In the genomic region with DNA sequence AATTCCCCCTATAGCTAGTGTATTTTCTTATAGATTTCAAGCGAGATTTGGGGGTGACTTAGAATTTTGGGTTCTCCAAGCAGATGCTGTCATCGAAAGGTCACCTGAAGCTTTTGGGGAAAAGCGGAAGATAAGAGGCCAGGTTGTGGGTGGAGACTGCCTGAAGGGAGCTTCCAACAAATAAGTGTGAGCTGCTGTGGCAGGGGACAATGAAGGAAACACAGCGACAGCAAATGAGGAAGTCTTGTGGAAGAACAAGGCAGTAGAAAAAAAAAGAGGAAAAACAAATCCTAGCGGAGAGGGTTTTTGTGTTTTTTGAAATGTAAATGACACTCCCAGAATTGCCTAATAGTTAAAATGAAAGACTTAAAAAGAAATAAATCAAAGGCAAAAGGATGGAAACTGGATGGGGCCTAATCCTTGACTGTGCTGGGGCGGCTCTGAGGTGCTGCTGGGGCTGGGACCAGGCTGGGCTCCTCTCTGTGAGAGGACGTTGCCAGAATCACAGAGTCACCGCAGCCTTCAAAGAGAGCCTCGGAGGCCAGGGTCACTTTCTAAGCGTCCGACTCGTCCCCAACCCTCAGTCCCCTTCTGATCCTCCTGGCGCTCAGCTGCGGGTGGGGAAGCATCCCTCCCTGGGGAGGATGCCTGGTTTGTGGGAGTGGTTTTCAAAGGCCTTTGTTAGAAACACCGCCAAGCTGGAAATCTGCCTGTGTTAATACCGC, we compare ENCODE assay signal across 12 mouse cellular contexts. TPM values are rescaled to one million over a fixed set of nuclear protein-coding genes. Genes with fewer than 3 reads are reported as not detected.
DNase-seq lines count a peak whose midpoint lies in the region; ATAC-seq and TF ChIP-seq lines count a peak whose summit lies in the region.
"Had no signal": no experiment of that assay in that cellular context is flagged by ENCODE, and none has a peak within 500 bp of the region (broad histone marks: within the 10 kb centered on the region; RNA-seq: fewer than 3 reads in every experiment).

No protein-coding gene starts in this region.

- DNase-seq in hindbrain, embryonic 10.5 days (ENCODE audit: low spot score): no peak
- DNase-seq in hindbrain, postnatal 0 days (ENCODE audit: low spot score): no peak
- no peak for DNase-seq in forebrain, postnatal 0 days
- no peak for DNase-seq in gastrocnemius, postnatal 10 days
- no peak for DNase-seq in liver, embryonic 11.5 days (ENCODE audit: low spot score)
- DNase-seq in urinary bladder, postnatal 36 days (ENCODE audit: low spot score in 2 of 2): no peak
- DNase-seq: B cell, adult 2 months; kidney, adult 11 months had no signal

- H3K36me3 ChIP-seq in hindbrain, embryonic 10.5 days: no peaks in the 10 kb centered on the region
- no peaks in the 10 kb centered on the region for H3K36me3 ChIP-seq in hindbrain, postnatal 0 days (ENCODE audit: insufficient read depth, low read length)
- H3K36me3 ChIP-seq in forebrain, postnatal 0 days (ENCODE audit: insufficient read depth): no peaks in the 10 kb centered on the region
- H3K36me3 ChIP-seq in midbrain, embryonic 13.5 days: no peaks in the 10 kb centered on the region
- no peaks in the 10 kb centered on the region for H3K36me3 ChIP-seq in liver, embryonic 11.5 days (ENCODE audit: control insufficient read depth, insufficient read depth, low read length)
- H3K36me3 ChIP-seq: liver, embryonic 15.5 days had no signal

- TF ChIP-seq CTCF in hindbrain, postnatal 0 days (IDR thresholded peaks at IDR 0.05; ENCODE audit: low read depth): no peak
- TF ChIP-seq CTCF in forebrain, postnatal 0 days (IDR thresholded peaks at IDR 0.05; ENCODE audit: low read depth): no peak

- WGBS in hindbrain, embryonic 10.5 days: 14% methylated on average over 16 of the region's 16 CpGs
- WGBS in hindbrain, postnatal 0 days: 23% methylated on average over 16 of the region's 16 CpGs
- 19% methylated on average over 16 of the region's 16 CpGs for WGBS in forebrain, postnatal 0 days
- WGBS in midbrain, embryonic 13.5 days: 12% methylated on average over 16 of the region's 16 CpGs
- 22% methylated on average over 16 of the region's 16 CpGs for whole genome bisulfite sequencing in liver, embryonic 11.5 days

- H3K27me3 ChIP-seq in hindbrain, embryonic 10.5 days (ENCODE audit: insufficient read depth, poor library complexity, severe bottlenecking): peaks cover 9% of the 10 kb centered on the region; the same call in 1 of the 2 replicates
- no peaks in the 10 kb centered on the region for H3K27me3 ChIP-seq in hindbrain, postnatal 0 days (ENCODE audit: insufficient read depth, low read length)
- no peaks in the 10 kb centered on the region for H3K27me3 ChIP-seq in forebrain, postnatal 0 days (ENCODE audit: insufficient read depth, low read length)
- no peaks in the 10 kb centered on the region for H3K27me3 ChIP-seq in midbrain, embryonic 13.5 days
- H3K27me3 ChIP-seq in liver, embryonic 11.5 days (replicated peaks; ENCODE audit: control insufficient read depth, insufficient read depth, low read length): no peaks in the 10 kb centered on the region

- no peak for ATAC-seq in hindbrain, postnatal 0 days
- 0 out of 2 replicates have a peak, but pooled peaks have one; percentile 32 for ATAC-seq in common myeloid progenitor, adult 5-6 weeks (replicated peaks; ENCODE audit: low read depth, poor library complexity, severe bottlenecking)
- ATAC-seq in forebrain, postnatal 0 days: no peak
- peak; percentile 53; the same call in 1 of the 2 replicates for ATAC-seq in midbrain, embryonic 13.5 days
- ATAC-seq in liver, embryonic 11.5 days (replicated peaks; ENCODE audit: low FRiP score): no peak

- no peak overlapping the region for H3K9ac ChIP-seq in hindbrain, postnatal 0 days (replicated peaks; ENCODE audit: low read length)
- H3K9ac ChIP-seq in forebrain, postnatal 0 days: peak overlapping the region; percentile 28; the same call in 1 of the 2 replicates
- peak overlapping the region; percentile 49 for H3K9ac ChIP-seq in midbrain, embryonic 13.5 days (replicated peaks)
- no peak overlapping the region for H3K9ac ChIP-seq in liver, embryonic 11.5 days (ENCODE audit: low read depth, low read length)
- H3K9ac ChIP-seq: liver, embryonic 15.5 days had no signal

- H3K4me1 ChIP-seq in hindbrain, embryonic 10.5 days (replicated peaks): peaks cover 18% of the 10 kb centered on the region
- no peaks in the 10 kb centered on the region for H3K4me1 ChIP-seq in hindbrain, postnatal 0 days (ENCODE audit: insufficient read depth, low read length)
- no peaks in the 10 kb centered on the region for H3K4me1 ChIP-seq in forebrain, postnatal 0 days (ENCODE audit: insufficient read depth)
- H3K4me1 ChIP-seq in midbrain, embryonic 13.5 days (replicated peaks): peaks cover 19% of the 10 kb centered on the region
- no peaks in the 10 kb centered on the region for H3K4me1 ChIP-seq in liver, embryonic 11.5 days (replicated peaks; ENCODE audit: control insufficient read depth, insufficient read depth, low read length)

- H3K4me3 ChIP-seq in hindbrain, embryonic 10.5 days: no peak overlapping the region
- no peak overlapping the region for H3K4me3 ChIP-seq in hindbrain, postnatal 0 days (ENCODE audit: low read length)
- H3K4me3 ChIP-seq in forebrain, postnatal 0 days (ENCODE audit: low read depth, low read length): no peak overlapping the region
- no peak overlapping the region for H3K4me3 ChIP-seq in midbrain, embryonic 13.5 days (replicated peaks)
- H3K4me3 ChIP-seq in liver, embryonic 11.5 days (ENCODE audit: low read depth, low read length): no peak overlapping the region
- H3K4me3 ChIP-seq: liver, embryonic 15.5 days; myocyte had no signal

- H3K9me3 ChIP-seq in hindbrain, embryonic 10.5 days: no peaks in the 10 kb centered on the region
- H3K9me3 ChIP-seq in hindbrain, postnatal 0 days (ENCODE audit: low read length): no peaks in the 10 kb centered on the region
- no peaks in the 10 kb centered on the region for H3K9me3 ChIP-seq in forebrain, postnatal 0 days (ENCODE audit: low read length)
- H3K9me3 ChIP-seq in midbrain, embryonic 13.5 days: no peaks in the 10 kb centered on the region
- no peaks in the 10 kb centered on the region for H3K9me3 ChIP-seq in liver, embryonic 11.5 days (ENCODE audit: control insufficient read depth, low read length)
- H3K9me3 ChIP-seq: liver, embryonic 15.5 days had no signal

- peak overlapping the region; percentile 76 for H3K27ac ChIP-seq in hindbrain, embryonic 10.5 days
- no peak overlapping the region for H3K27ac ChIP-seq in hindbrain, postnatal 0 days
- H3K27ac ChIP-seq in forebrain, postnatal 0 days (ENCODE audit: low read depth, low read length): 0 out of 2 replicates have a peak overlapping the region, but pooled peaks have one; percentile 21
- H3K27ac ChIP-seq in midbrain, embryonic 13.5 days: peak overlapping the region; percentile 72
- no peak overlapping the region for H3K27ac ChIP-seq in liver, embryonic 11.5 days (ENCODE audit: low read depth, low read length)
- H3K27ac ChIP-seq: liver, embryonic 15.5 days had no signal

- H3K4me2 ChIP-seq in hindbrain, postnatal 0 days (ENCODE audit: low read depth, low read length): no peak overlapping the region
- no peak overlapping the region for H3K4me2 ChIP-seq in forebrain, postnatal 0 days (ENCODE audit: low read depth)
- H3K4me2 ChIP-seq in midbrain, embryonic 13.5 days (replicated peaks): peak overlapping the region; percentile 13; the same call in 1 of the 2 replicates
- no peak overlapping the region for H3K4me2 ChIP-seq in liver, embryonic 11.5 days
- H3K4me2 ChIP-seq: liver, embryonic 15.5 days had no signal

RNA-seq across cellular contexts. Expression of a gene that starts 11.0 kb away (rescaled TPM):
- 63.6 and 102 TPM in 2 replicates for polyA plus RNA-seq in hindbrain, embryonic 10.5 days (2016; fragmentation: Nextera tagmentation; extraction: Ambion mirVana)
- 41.5 and 49.3 TPM in 2 replicates for total RNA-seq in hindbrain, postnatal 0 days (2014; rRNA removed)
- 45.8 and 45.9 TPM in 2 replicates for polyA plus RNA-seq in hindbrain, postnatal 0 days (2015; fragmentation: Nextera tagmentation; extraction: Ambion mirVana)
- 38.9 and 41.9 TPM in 2 replicates for total RNA-seq in common myeloid progenitor, adult 5-6 weeks (2017)
- total RNA-seq in forebrain, postnatal 0 days (2014; rRNA removed): 57.6 and 60.7 TPM in 2 replicates
- polyA plus RNA-seq in forebrain, postnatal 0 days (2015; fragmentation: Nextera tagmentation; extraction: Ambion mirVana): 41.1 and 50.4 TPM in 2 replicates
- 91.4 and 98.4 TPM in 2 replicates for polyA plus RNA-seq in midbrain, embryonic 13.5 days (2015; fragmentation: Nextera tagmentation; extraction: Ambion mirVana)
- 10 to 100 TPM; 26.4 to 31.3 TPM for total RNA-seq in gastrocnemius, postnatal 10 days (2021)
- 67.7 and 71.0 TPM in 2 replicates for polyA plus RNA-seq in liver, embryonic 11.5 days (2014; fragmentation: Nextera tagmentation; extraction: Ambion mirVana)

RNA-seq across cellular contexts. Expression of a gene that starts 33.7 kb away (rescaled TPM):
- polyA plus RNA-seq in hindbrain, embryonic 10.5 days (2016; fragmentation: Nextera tagmentation; extraction: Ambion mirVana): 303 and 313 TPM in 2 replicates
- total RNA-seq in hindbrain, postnatal 0 days (2014; rRNA removed): 246 and 291 TPM in 2 replicates
- polyA plus RNA-seq in hindbrain, postnatal 0 days (2015; fragmentation: Nextera tagmentation; extraction: Ambion mirVana): 410 and 430 TPM in 2 replicates
- total RNA-seq in common myeloid progenitor, adult 5-6 weeks (2017): 101 and 121 TPM in 2 replicates
- 162 and 212 TPM in 2 replicates for total RNA-seq in forebrain, postnatal 0 days (2014; rRNA removed)
- 343 and 394 TPM in 2 replicates for polyA plus RNA-seq in forebrain, postnatal 0 days (2015; fragmentation: Nextera tagmentation; extraction: Ambion mirVana)
- 244 and 265 TPM in 2 replicates for polyA plus RNA-seq in midbrain, embryonic 13.5 days (2015; fragmentation: Nextera tagmentation; extraction: Ambion mirVana)
- 100 to 1,000 TPM; 371 to 457 TPM for total RNA-seq in gastrocnemius, postnatal 10 days (2021)
- 401 and 427 TPM in 2 replicates for polyA plus RNA-seq in liver, embryonic 11.5 days (2014; fragmentation: Nextera tagmentation; extraction: Ambion mirVana)

RNA-seq across cellular contexts. Expression of a gene that starts 35.9 kb away (rescaled TPM):
- 41.3 and 43.7 TPM in 2 replicates for polyA plus RNA-seq in hindbrain, embryonic 10.5 days (2016; fragmentation: Nextera tagmentation; extraction: Ambion mirVana)
- 24.0 and 32.8 TPM in 2 replicates for total RNA-seq in hindbrain, postnatal 0 days (2014; rRNA removed)
- 23.2 and 23.8 TPM in 2 replicates for polyA plus RNA-seq in hindbrain, postnatal 0 days (2015; fragmentation: Nextera tagmentation; extraction: Ambion mirVana)
- total RNA-seq in common myeloid progenitor, adult 5-6 weeks (2017): not detected in 2 replicates
- 29.0 and 30.9 TPM in 2 replicates for total RNA-seq in forebrain, postnatal 0 days (2014; rRNA removed)
- polyA plus RNA-seq in forebrain, postnatal 0 days (2015; fragmentation: Nextera tagmentation; extraction: Ambion mirVana): 30.6 and 31.3 TPM in 2 replicates
- polyA plus RNA-seq in midbrain, embryonic 13.5 days (2015; fragmentation: Nextera tagmentation; extraction: Ambion mirVana): 34.5 and 41.3 TPM in 2 replicates
- 1 to 10 TPM; 1.1 to 1.9 TPM for total RNA-seq in gastrocnemius, postnatal 10 days (2021)
- polyA plus RNA-seq in liver, embryonic 11.5 days (2014; fragmentation: Nextera tagmentation; extraction: Ambion mirVana): 9.4 and 10.7 TPM in 2 replicates

RNA-seq across cellular contexts. Expression of a gene that starts 42.5 kb away (rescaled TPM):
- 12.9 and 14.4 TPM in 2 replicates for polyA plus RNA-seq in hindbrain, embryonic 10.5 days (2016; fragmentation: Nextera tagmentation; extraction: Ambion mirVana)
- total RNA-seq in hindbrain, postnatal 0 days (2014; rRNA removed): 2.6 and 3.2 TPM in 2 replicates
- polyA plus RNA-seq in hindbrain, postnatal 0 days (2015; fragmentation: Nextera tagmentation; extraction: Ambion mirVana): 4.3 and 4.4 TPM in 2 replicates
- total RNA-seq in common myeloid progenitor, adult 5-6 weeks (2017): 7.8 and 15.6 TPM in 2 replicates
- 4.2 and 5.0 TPM in 2 replicates for total RNA-seq in forebrain, postnatal 0 days (2014; rRNA removed)
- 5.0 and 6.0 TPM in 2 replicates for polyA plus RNA-seq in forebrain, postnatal 0 days (2015; fragmentation: Nextera tagmentation; extraction: Ambion mirVana)
- 11.9 and 14.5 TPM in 2 replicates for polyA plus RNA-seq in midbrain, embryonic 13.5 days (2015; fragmentation: Nextera tagmentation; extraction: Ambion mirVana)
- 1 to 10 TPM; 3.9 to 5.5 TPM for total RNA-seq in gastrocnemius, postnatal 10 days (2021)
- polyA plus RNA-seq in liver, embryonic 11.5 days (2014; fragmentation: Nextera tagmentation; extraction: Ambion mirVana): 21.8 and 27.4 TPM in 2 replicates

RNA-seq across cellular contexts. Expression of a gene that starts 45.6 kb away (rescaled TPM):
- polyA plus RNA-seq in hindbrain, embryonic 10.5 days (2016; fragmentation: Nextera tagmentation; extraction: Ambion mirVana): 38.3 and 45.1 TPM in 2 replicates
- 40.9 and 44.5 TPM in 2 replicates for total RNA-seq in hindbrain, postnatal 0 days (2014; rRNA removed)
- 32.4 and 35.9 TPM in 2 replicates for polyA plus RNA-seq in hindbrain, postnatal 0 days (2015; fragmentation: Nextera tagmentation; extraction: Ambion mirVana)
- total RNA-seq in common myeloid progenitor, adult 5-6 weeks (2017): 2.9 and 3.3 TPM in 2 replicates
- 15.2 and 18.2 TPM in 2 replicates for total RNA-seq in forebrain, postnatal 0 days (2014; rRNA removed)
- polyA plus RNA-seq in forebrain, postnatal 0 days (2015; fragmentation: Nextera tagmentation; extraction: Ambion mirVana): 20.8 and 21.8 TPM in 2 replicates
- polyA plus RNA-seq in midbrain, embryonic 13.5 days (2015; fragmentation: Nextera tagmentation; extraction: Ambion mirVana): 20.9 and 22.3 TPM in 2 replicates
- 100 to 1,000 TPM; 342 to 351 TPM for total RNA-seq in gastrocnemius, postnatal 10 days (2021)
- polyA plus RNA-seq in liver, embryonic 11.5 days (2014; fragmentation: Nextera tagmentation; extraction: Ambion mirVana): 49.0 and 49.7 TPM in 2 replicates

Comparison
In these comparisons a context has a peak if more than half of its experiments do, and no peak if none do; other contexts are left out.
1. H3K27ac ChIP-seq: peak in hindbrain, embryonic 10.5 days (single experiment), forebrain, postnatal 0 days (single experiment) and midbrain, embryonic 13.5 days (single experiment); none in hindbrain, postnatal 0 days (single experiment) and liver, embryonic 11.5 days (single experiment).
2. ATAC-seq: peak in common myeloid progenitor, adult 5-6 weeks (single experiment) and midbrain, embryonic 13.5 days (single experiment); none in hindbrain, postnatal 0 days (single experiment), forebrain, postnatal 0 days (single experiment) and liver, embryonic 11.5 days (single experiment).
3. H3K9ac ChIP-seq: peak in forebrain, postnatal 0 days (single experiment) and midbrain, embryonic 13.5 days (single experiment); none in hindbrain, postnatal 0 days (single experiment) and liver, embryonic 11.5 days (single experiment).